Mouse (Mus musculus) CD8-positive naive resting alpha-beta T cell, adult 2 months (primary cell): Measurements from ENCODE around the gene Zfand2b.
A peak's percentile ranks its signal among the peaks of the same experiment; 100 is the strongest.

Experiments
- DNase-seq, 2 experiments: peaks; one replicate each; pipeline ENCODE4 v3.0.0; 2022; ENCODE audit warnings: low read depth in 2 of 2, low spot score in 2 of 2

Zfand2b gene

GRCm38 (mm10) chr1:75168472-75169464 is at the start of gene Zfand2b:
Gene Zfand2b (plus strand): TSS chr1:75168646.
- peak; percentile 95 to 99 for DNase-seq

GRCm38 (mm10) chr1:75122211-75122610 is 46.2 kb upstream of the Zfand2b start:
- no peak for DNase-seq

- peak; percentile 91 to 97 for DNase-seq
Observed at GRCm38 (mm10) chr1:75124346-75125321, 43.8 kb upstream of the Zfand2b start, which contains the start of gene Nhej1. Gene Nhej1 (minus strand): TSS chr1:75125200.

GRCm38 (mm10) chr1:75125418-75125817 is 43.0 kb upstream of the Zfand2b start:
- DNase-seq = no peak

- no peak for DNase-seq
Observed at GRCm38 (mm10) chr1:75128641-75129040, 39.8 kb upstream of the Zfand2b start.

- DNase-seq = no peak
Observed at GRCm38 (mm10) chr1:75133421-75134207, 34.8 kb upstream of the Zfand2b start, which contains the start of gene Slc23a3. Gene Slc23a3 (minus strand): TSS chr1:75133890.

- no peak for DNase-seq
Observed at GRCm38 (mm10) chr1:75136293-75136692, 32.2 kb upstream of the Zfand2b start.

GRCm38 (mm10) chr1:75136730-75137129 is 31.7 kb upstream of the Zfand2b start:
- no peak for DNase-seq

GRCm38 (mm10) chr1:75138448-75138847 is 30.0 kb upstream of the Zfand2b start:
- no peak for DNase-seq

- no peak for DNase-seq
Observed at GRCm38 (mm10) chr1:75140601-75141190, 27.8 kb upstream of the Zfand2b start.

- DNase-seq = peak; percentile 60 to 71
Observed at GRCm38 (mm10) chr1:75141486-75142190, 26.8 kb upstream of the Zfand2b start.

- DNase-seq = peak; percentile 95 to 97
Observed at GRCm38 (mm10) chr1:75142301-75143261, 25.9 kb upstream of the Zfand2b start, which contains the start of the genes Cnppd1 and Retreg2. Gene Cnppd1 (minus strand): TSS chr1:75142711. Gene Retreg2 (plus strand): TSS chr1:75142778.

- no peak for DNase-seq
Observed at GRCm38 (mm10) chr1:75145589-75145988, 22.9 kb upstream of the Zfand2b start.

GRCm38 (mm10) chr1:75147411-75148135 is 20.9 kb upstream of the Zfand2b start:
- no peak for DNase-seq

- DNase-seq = no peak
Observed at GRCm38 (mm10) chr1:75148727-75149126, 19.7 kb upstream of the Zfand2b start.

- no peak for DNase-seq
Observed at GRCm38 (mm10) chr1:75155837-75156236, 12.6 kb upstream of the Zfand2b start.

GRCm38 (mm10) chr1:75158990-75159389 is 9.5 kb upstream of the Zfand2b start:
- no peak for DNase-seq
